Mouse (Mus musculus): ENCODE data around the gene Gm33815. TPM values are rescaled to one million over a fixed set of nuclear protein-coding genes. Genes with fewer than 3 reads are reported as not detected.
"Not testable (repeated sequence)": the region's sequence is repeated elsewhere in the genome, so short reads cannot be mapped to it uniquely, and the experiment has no call there.

Gene Gm33815
- not detected in 2 replicates for polyA plus RNA-seq (2015; fragmentation: Nextera tagmentation; extraction: Ambion mirVana)

DNA sequence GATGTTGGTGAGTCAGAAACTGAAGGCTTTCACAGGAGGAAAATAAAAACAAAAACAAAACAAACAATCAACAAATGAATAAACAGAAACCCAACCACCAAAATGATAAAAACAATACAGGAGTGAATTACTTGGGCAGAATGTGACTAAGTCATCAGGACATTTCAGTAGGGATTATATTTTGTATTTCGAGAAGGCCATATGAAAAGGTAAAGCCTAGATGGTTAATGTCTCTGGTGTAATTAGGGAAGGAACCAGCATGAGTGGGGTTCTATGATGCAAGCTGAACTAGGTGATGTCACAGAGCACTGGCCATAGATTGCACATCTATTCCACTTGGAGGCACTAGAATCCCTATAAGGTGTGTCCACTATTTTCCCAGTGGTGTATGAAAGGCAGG is at the start of gene Gm33815:
Gm33815 (plus strand) TSS at position 301 of the 400 bp plus-strand sequence.
- H3K4me3 ChIP-seq; H3K4me1 ChIP-seq; ATAC-seq (ENCODE audit: low FRiP score, low read depth); H3K9me3 ChIP-seq; H3K36me3 ChIP-seq; H3K27ac ChIP-seq; H3K9ac ChIP-seq; H3K4me2 ChIP-seq (replicated peaks); H3K27me3 ChIP-seq: not testable (repeated sequence)
- no CpG with 5 or more reads among the region's 1 CpGs for WGBS
